ENCODE assay signal across 8 mouse cellular contexts in the genomic region with DNA sequence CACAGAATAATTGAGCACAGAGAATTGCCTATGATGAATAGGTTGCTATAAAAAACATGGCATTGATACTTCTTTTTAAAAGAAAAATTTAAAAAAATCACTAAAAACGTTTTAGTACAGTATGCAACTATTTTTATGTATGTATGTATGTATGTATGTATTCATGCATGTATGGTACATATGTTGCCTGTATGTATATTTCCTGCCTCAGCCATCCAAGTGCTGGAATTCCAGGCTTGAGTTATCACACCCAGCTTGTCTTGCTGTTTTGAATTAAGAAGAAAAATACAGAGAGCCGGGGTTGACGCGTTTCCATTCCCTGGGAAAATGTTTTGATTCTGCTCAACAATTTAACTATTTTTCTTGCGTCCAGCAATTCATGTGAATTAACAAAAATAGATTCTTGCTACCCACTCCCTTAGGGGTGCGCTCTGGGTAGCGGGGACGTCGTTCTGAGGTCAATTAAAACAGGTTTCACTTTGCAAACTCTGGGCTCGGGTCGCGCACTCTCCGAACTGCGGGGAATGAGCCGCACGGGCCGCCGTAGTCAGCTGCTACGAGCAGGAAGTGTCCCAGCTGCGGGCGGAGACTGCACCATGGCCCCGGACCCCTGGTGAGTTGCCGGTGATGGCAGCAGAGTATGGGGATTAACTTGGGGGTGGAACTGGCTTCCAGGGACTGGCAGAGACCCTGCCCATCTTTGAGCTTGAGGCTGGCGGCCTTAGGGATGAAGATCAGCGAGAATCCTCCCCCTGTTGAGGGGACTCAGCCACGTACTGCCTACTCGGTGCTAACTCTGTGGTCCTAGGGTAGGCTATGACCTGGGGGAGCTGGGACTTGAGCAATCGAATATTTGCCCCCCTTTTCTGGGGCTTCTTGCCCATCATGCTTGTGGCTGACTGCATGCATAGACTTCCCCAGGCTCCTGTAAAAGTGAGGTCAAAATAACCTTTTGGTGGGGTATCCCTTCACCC. TPM values are rescaled to one million over a fixed set of nuclear protein-coding genes. Genes with fewer than 3 reads are reported as not detected.
A peak's percentile ranks its signal among the peaks of the same experiment; 100 is the strongest.
DNase-seq lines count a peak whose midpoint lies in the region; ATAC-seq and TF ChIP-seq lines count a peak whose summit lies in the region.

A gene (plus strand): TSS at position 289 of the 974 bp plus-strand sequence.

- WGBS in cerebellum, adult 2 months: under 1% methylated on average over 28 of the region's 28 CpGs
- WGBS in hindbrain, embryonic 10.5 days: under 1% methylated on average over 28 of the region's 28 CpGs
- under 1% methylated on average over 28 of the region's 28 CpGs for WGBS in lung, postnatal 0 days

- peak within 1 kb of the TSS; percentile 73 for H3K4me2 ChIP-seq in lung, postnatal 0 days (replicated peaks; ENCODE audit: low read depth, low read length)

- H3K27me3 ChIP-seq in MEL (ENCODE audit: control insufficient read depth in 1 of 2, insufficient read depth in 2 of 2, low read length in 2 of 2): no peaks in the 10 kb centered on the region
- H3K27me3 ChIP-seq in cerebellum, adult 2 months (ENCODE audit: control insufficient read depth, insufficient read depth, low read length): no peaks in the 10 kb centered on the region
- no peaks in the 10 kb centered on the region for H3K27me3 ChIP-seq in hindbrain, embryonic 10.5 days (ENCODE audit: insufficient read depth, poor library complexity, severe bottlenecking)
- no peaks in the 10 kb centered on the region for H3K27me3 ChIP-seq in lung, postnatal 0 days (replicated peaks; ENCODE audit: insufficient read depth, low read length)

- no peak for TF ChIP-seq CTCF in MEL (IDR thresholded peaks at IDR 0.05 in 2 of 3, conservative IDR thresholded peaks at IDR 0.05 in 1 of 3; ENCODE audit: control insufficient read depth in 1 of 3, insufficient read depth in 1 of 3, low read depth in 2 of 3, low read length in 3 of 3, poor library complexity in 1 of 3, severe bottlenecking in 1 of 3)
- TF ChIP-seq CTCF in cerebellum, adult 2 months (IDR thresholded peaks at IDR 0.05; ENCODE audit: borderline replicate concordance, insufficient read depth, low read depth, low read length): no peak
- TF ChIP-seq CTCF in lung, postnatal 0 days (IDR thresholded peaks at IDR 0.05): no peak

- H3K4me1 ChIP-seq in MEL (ENCODE audit: control insufficient read depth in 1 of 2, insufficient read depth in 2 of 2, low read length in 2 of 2): peaks cover 3 to 5% of the 10 kb centered on the region in 2 experiments; a peak in 2 of 4 replicates
- peaks cover 6% of the 10 kb centered on the region for H3K4me1 ChIP-seq in cerebellum, adult 2 months (ENCODE audit: control insufficient read depth, insufficient read depth, low read length)
- H3K4me1 ChIP-seq in hindbrain, embryonic 10.5 days (replicated peaks): peaks cover 28% of the 10 kb centered on the region
- peaks cover 14% of the 10 kb centered on the region for H3K4me1 ChIP-seq in lung, postnatal 0 days (ENCODE audit: insufficient read depth, low read depth, low read length)

- no peak for TF ChIP-seq EP300 in MEL (IDR thresholded peaks at IDR 0.05; ENCODE audit: low read depth in 1 of 2, low read length in 2 of 2)
- TF ChIP-seq EP300 in lung, postnatal 0 days (IDR thresholded peaks at IDR 0.05): no peak

- peak within 1 kb of the TSS; percentile 35 for H3K27ac ChIP-seq in MEL (ENCODE audit: control insufficient read depth, low read depth, low read length)
- H3K27ac ChIP-seq in cerebellum, adult 2 months (ENCODE audit: insufficient read depth, low read length): peak within 1 kb of the TSS; percentile 55; the same call in 1 of the 2 replicates
- H3K27ac ChIP-seq in hindbrain, embryonic 10.5 days: peak within 1 kb of the TSS; percentile 89
- H3K27ac ChIP-seq in lung, postnatal 0 days (ENCODE audit: low read length): peak within 1 kb of the TSS; percentile 43; the same call in 1 of the 2 replicates

- peak within 1 kb of the TSS; percentile 76 for H3K9ac ChIP-seq in MEL (ENCODE audit: control insufficient read depth, low read depth, low read length, poor library complexity, severe bottlenecking)
- H3K9ac ChIP-seq in lung, postnatal 0 days (replicated peaks; ENCODE audit: low read depth): peak within 1 kb of the TSS; percentile 71

- TF ChIP-seq POLR2A in MEL (IDR thresholded peaks at IDR 0.05; ENCODE audit: control insufficient read depth in 1 of 2, insufficient read depth in 1 of 2, low read depth in 1 of 2, low read length in 2 of 2, poor library complexity in 1 of 2): peak; percentile 42 to 69; a peak in 3 of 4 replicates
- TF ChIP-seq POLR2A in cerebellum, adult 2 months (IDR thresholded peaks at IDR 0.05; ENCODE audit: borderline replicate concordance, insufficient read depth, low read length): peak; percentile 65; the same call in 1 of the 2 replicates

- peaks cover 0 to 4% of the 10 kb centered on the region in 2 experiments; a peak in 1 of 4 replicates for H3K36me3 ChIP-seq in MEL (ENCODE audit: control insufficient read depth in 1 of 2, insufficient read depth in 2 of 2, low read length in 2 of 2)
- H3K36me3 ChIP-seq in hindbrain, embryonic 10.5 days: peaks cover 9% of the 10 kb centered on the region
- no peaks in the 10 kb centered on the region for H3K36me3 ChIP-seq in lung, postnatal 0 days (ENCODE audit: insufficient read depth, low read length)

- H3K9me3 ChIP-seq in MEL (replicated peaks; ENCODE audit: insufficient read depth, low read length): no peaks in the 10 kb centered on the region
- no peaks in the 10 kb centered on the region for H3K9me3 ChIP-seq in hindbrain, embryonic 10.5 days
- no peaks in the 10 kb centered on the region for H3K9me3 ChIP-seq in lung, postnatal 0 days (ENCODE audit: low read length)

- TF ChIP-seq RAD21 in MEL (IDR thresholded peaks at IDR 0.05; ENCODE audit: low read depth, low read length): no peak

- H3K4me3 ChIP-seq in MEL (ENCODE audit: control insufficient read depth in 1 of 2, insufficient read depth in 1 of 2, low read depth in 2 of 2, low read length in 2 of 2): peak within 1 kb of the TSS; percentile 80 to 83
- peak within 1 kb of the TSS; percentile 99 for H3K4me3 ChIP-seq in cerebellum, adult 2 months (replicated peaks; ENCODE audit: insufficient read depth, low read depth, low read length)
- H3K4me3 ChIP-seq in hindbrain, embryonic 10.5 days: peak within 1 kb of the TSS; percentile 83
- peak within 1 kb of the TSS; percentile 65 for H3K4me3 ChIP-seq in lung, postnatal 0 days (ENCODE audit: low read depth, low read length)

- DNase-seq in MEL (ENCODE audit: low read depth, low spot score): peak; percentile 94
- peak; percentile 92 to 96 for DNase-seq in cerebellum, adult 2 months
- DNase-seq in forelimb bud, embryonic 11.5 days (ENCODE audit: low read depth, low spot score): peak; percentile 82
- DNase-seq in hindbrain, embryonic 10.5 days (ENCODE audit: low spot score): peak; percentile 90
- peak; percentile 87 for DNase-seq in layer of hippocampus, adult 9-11 months
- DNase-seq in lung, postnatal 0 days (ENCODE audit: low spot score): peak; percentile 91
- peak; percentile 97 for DNase-seq in ovary, postnatal 14 days (ENCODE audit: low spot score)
- peak; percentile 97 for DNase-seq in thymus, postnatal 14 days

- H3K79me2 ChIP-seq in MEL (ENCODE audit: control insufficient read depth, insufficient read depth, low read length, poor library complexity): peaks cover 6% of the 10 kb centered on the region

- peak; percentile 89 for ATAC-seq in lung, postnatal 0 days

TF ChIP-seq in MEL, 35 proteins besides CTCF, POLR2A, EP300 and RAD21 (continues in another document):
- peak; percentile 93 for TF ChIP-seq ETS1 (IDR thresholded peaks at IDR 0.05; ENCODE audit: low read depth, low read length)
- no peak for TF ChIP-seq RCOR1 (IDR thresholded peaks at IDR 0.05; ENCODE audit: low read depth, low read length)
- peak; percentile 69; the same call in 1 of the 2 replicates for TF ChIP-seq NELFE (IDR thresholded peaks at IDR 0.05; ENCODE audit: low read depth, low read length)
- no peak for TF ChIP-seq UBTF (IDR thresholded peaks at IDR 0.05; ENCODE audit: borderline replicate concordance, insufficient read depth, low read depth, low read length)
- TF ChIP-seq CHD2 (IDR thresholded peaks at IDR 0.05; ENCODE audit: low read length): no peak
- peak; percentile 86 for TF ChIP-seq HCFC1 (IDR thresholded peaks at IDR 0.05; ENCODE audit: low read depth, low read length)
- TF ChIP-seq ZKSCAN1 (IDR thresholded peaks at IDR 0.05; ENCODE audit: low read depth, low read length): no peak
- peak; percentile 46; the same call in 1 of the 2 replicates for TF ChIP-seq TCF12 (IDR thresholded peaks at IDR 0.05; ENCODE audit: low read depth, low read length)
- TF ChIP-seq ELF1 (IDR thresholded peaks at IDR 0.05; ENCODE audit: low read depth, low read length): peak; percentile 97
- no peak for TF ChIP-seq JUND (IDR thresholded peaks at IDR 0.05; ENCODE audit: low read depth, low read length)
- no peak for TF ChIP-seq BHLHE40 (IDR thresholded peaks at IDR 0.05; ENCODE audit: borderline replicate concordance, low read depth, low read length)
- no peak; the same call in 1 of the 2 replicates for TF ChIP-seq KAT2A (conservative IDR thresholded peaks at IDR 0.05; ENCODE audit: low read depth, low read length)
- peak; percentile 81 for TF ChIP-seq MXI1 (IDR thresholded peaks at IDR 0.05; ENCODE audit: low read depth, low read length)
- TF ChIP-seq USF1 (IDR thresholded peaks at IDR 0.05; ENCODE audit: low read depth, low read length): peak; percentile 87
- no peak for TF ChIP-seq SMC3 (IDR thresholded peaks at IDR 0.05; ENCODE audit: low read depth, low read length)
- TF ChIP-seq POLR2AphosphoS5 (IDR thresholded peaks at IDR 0.05; ENCODE audit: borderline replicate concordance, low read depth, low read length): no peak
- no peak for TF ChIP-seq GATA1 (IDR thresholded peaks at IDR 0.05; ENCODE audit: low read depth, low read length)
- no peak for TF ChIP-seq ZC3H11A (IDR thresholded peaks at IDR 0.05; ENCODE audit: low read depth, low read length)
- TF ChIP-seq NRF1 (IDR thresholded peaks at IDR 0.05; ENCODE audit: insufficient read depth, low read depth, low read length, poor library complexity, severe bottlenecking): peak; percentile 35; the same call in 1 of the 2 replicates
- no peak for TF ChIP-seq MYB (IDR thresholded peaks at IDR 0.05; ENCODE audit: low read depth, low read length)
- no peak for TF ChIP-seq E2F4 (IDR thresholded peaks at IDR 0.05; ENCODE audit: borderline replicate concordance, low read depth, low read length)
- no peak for TF ChIP-seq TBP (IDR thresholded peaks at IDR 0.05; ENCODE audit: low read depth, low read length)
- TF ChIP-seq TAL1 (IDR thresholded peaks at IDR 0.05; ENCODE audit: low read length): no peak

RNA-seq across cellular contexts. Expression of the gene that starts here (rescaled TPM):
- 23.6 and 30.9 TPM in 2 replicates for total RNA-seq in MEL (2012; rRNA removed)
- 100 to 1,000 TPM in 1 of 2 experiments, 10 to 100 TPM in 1; 29.5 to 152 TPM for polyA plus RNA-seq in MEL (2012; ENCODE audit: insufficient read depth in 1 of 2, insufficient read length in 2 of 2, low read depth in 1 of 2, low replicate concordance in 2 of 2, missing spikeins in 1 of 2)
- 37.3 and 39.6 TPM in 2 replicates for polyA plus RNA-seq in cerebellum, adult 2 months (2012; rRNA removed)
- 50.7 and 57.5 TPM in 2 replicates for polyA plus RNA-seq in hindbrain, embryonic 10.5 days (2016; fragmentation: Nextera tagmentation; extraction: Ambion mirVana)
- polyA plus RNA-seq in lung, postnatal 0 days (2015; fragmentation: Nextera tagmentation; extraction: Ambion mirVana): 72.5 and 77.6 TPM in 2 replicates

Comparison
In these comparisons a context has a peak if more than half of its experiments do, and no peak if none do; other contexts are left out.
1. Peak in every context shown above with its lines: DNase-seq, ATAC-seq, H3K4me3 ChIP-seq and H3K27ac ChIP-seq.
2. H3K27ac ChIP-seq: peak in every context shown above with its lines; median percentile 89 in hindbrain, embryonic 10.5 days; 55 in cerebellum, adult 2 months; 43 in lung, postnatal 0 days; 35 in MEL.